Mouse (Mus musculus): ENCODE measurements around the gene Capza1. TPM values are rescaled to one million over a fixed set of nuclear protein-coding genes. Genes with fewer than 3 reads are reported as not detected.

Capza1 gene
- total and polyA plus RNA-seq, 3 experiments = 60.2 to 141 (median 135) TPM

- H3K36me3 ChIP-seq (ENCODE audit: control insufficient read depth in 1 of 2, insufficient read depth in 2 of 2, low read length in 2 of 2) = peaks cover 0 to 2% of the 10 kb centered on the region in 2 experiments; a peak in 1 of 4 replicates
- DNase-seq (ENCODE audit: low read depth, low spot score) = no peak
- H3K4me3 ChIP-seq (ENCODE audit: control insufficient read depth in 1 of 2, insufficient read depth in 1 of 2, low read depth in 2 of 2, low read length in 2 of 2) = no peak overlapping the region
- H3K9ac ChIP-seq (ENCODE audit: control insufficient read depth, low read depth, low read length, poor library complexity, severe bottlenecking) = no peak overlapping the region
- H3K27me3 ChIP-seq (ENCODE audit: control insufficient read depth in 1 of 2, insufficient read depth in 2 of 2, low read length in 2 of 2) = no peaks in the 10 kb centered on the region
- no peak for TF ChIP-seq RCOR1 (IDR thresholded peaks at IDR 0.05; ENCODE audit: low read depth, low read length)
- no peak for TF ChIP-seq USF2 (IDR thresholded peaks at IDR 0.05; ENCODE audit: borderline replicate concordance in 1 of 2, insufficient read depth in 1 of 2, low read depth in 1 of 2, low read length in 2 of 2)
- no peak for TF ChIP-seq MAZ (IDR thresholded peaks at IDR 0.05; ENCODE audit: low read depth, low read length)
- TF ChIP-seq MYC (IDR thresholded peaks at IDR 0.05; ENCODE audit: low read depth, low read length) = no peak
- TF ChIP-seq HCFC1 (IDR thresholded peaks at IDR 0.05; ENCODE audit: low read depth, low read length) = no peak
- no peak for TF ChIP-seq UBTF (IDR thresholded peaks at IDR 0.05; ENCODE audit: borderline replicate concordance, insufficient read depth, low read depth, low read length)
- no peak for TF ChIP-seq POLR2AphosphoS5 (IDR thresholded peaks at IDR 0.05; ENCODE audit: borderline replicate concordance, low read depth, low read length)
- TF ChIP-seq JUND (IDR thresholded peaks at IDR 0.05; ENCODE audit: low read depth, low read length) = no peak
- no peak for TF ChIP-seq CTCF (IDR thresholded peaks at IDR 0.05 in 2 of 3, conservative IDR thresholded peaks at IDR 0.05 in 1 of 3; ENCODE audit: control insufficient read depth in 1 of 3, insufficient read depth in 1 of 3, low read depth in 2 of 3, low read length in 3 of 3, poor library complexity in 1 of 3, severe bottlenecking in 1 of 3)
- no peak for TF ChIP-seq E2F4 (IDR thresholded peaks at IDR 0.05; ENCODE audit: borderline replicate concordance, low read depth, low read length)
- TF ChIP-seq TBP (IDR thresholded peaks at IDR 0.05; ENCODE audit: low read depth, low read length) = no peak
- TF ChIP-seq RAD21 (IDR thresholded peaks at IDR 0.05; ENCODE audit: low read depth, low read length) = no peak
- TF ChIP-seq GABPA (IDR thresholded peaks at IDR 0.05; ENCODE audit: low read depth, low read length) = no peak
- H3K27ac ChIP-seq (ENCODE audit: control insufficient read depth, low read depth, low read length) = no peak overlapping the region
- no peaks in the 10 kb centered on the region for H3K79me2 ChIP-seq (ENCODE audit: control insufficient read depth, insufficient read depth, low read length, poor library complexity)
- no peaks in the 10 kb centered on the region for H3K9me3 ChIP-seq (replicated peaks; ENCODE audit: insufficient read depth, low read length)
- H3K4me1 ChIP-seq (ENCODE audit: control insufficient read depth in 1 of 2, insufficient read depth in 2 of 2, low read length in 2 of 2) = no peaks in the 10 kb centered on the region
Measured at GRCm38 (mm10) chr3:104800681-104801080, 63.6 kb downstream of the Capza1 start.

- Histone ChIP-seq H3K4me3 (ENCODE audit: control insufficient read depth in 1 of 2, insufficient read depth in 1 of 2, low read depth in 2 of 2, low read length in 2 of 2) (no peak overlapping the region), H3K27me3 (ENCODE audit: control insufficient read depth in 1 of 2, insufficient read depth in 2 of 2, low read length in 2 of 2) (no peaks in the 10 kb centered on the region), H3K36me3 (ENCODE audit: control insufficient read depth in 1 of 2, insufficient read depth in 2 of 2, low read length in 2 of 2) (peaks cover 0 to 13% of the 10 kb centered on the region in 2 experiments; a peak in 3 of 4 replicates), H3K79me2 (ENCODE audit: control insufficient read depth, insufficient read depth, low read length, poor library complexity) (no peaks in the 10 kb centered on the region), H3K9ac (ENCODE audit: control insufficient read depth, low read depth, low read length, poor library complexity, severe bottlenecking) (no peak overlapping the region), H3K27ac (ENCODE audit: control insufficient read depth, low read depth, low read length) (no peak overlapping the region), H3K9me3 (replicated peaks; ENCODE audit: insufficient read depth, low read length) (no peaks in the 10 kb centered on the region), H3K4me1 (ENCODE audit: control insufficient read depth in 1 of 2, insufficient read depth in 2 of 2, low read length in 2 of 2) (peaks cover 4 to 11% of the 10 kb centered on the region in 2 experiments)
- TF ChIP-seq MAZ (IDR thresholded peaks at IDR 0.05; ENCODE audit: low read depth, low read length) (no peak), USF1 (IDR thresholded peaks at IDR 0.05; ENCODE audit: low read depth, low read length) (no peak), SMC3 (IDR thresholded peaks at IDR 0.05; ENCODE audit: low read depth, low read length) (no peak), NRF1 (IDR thresholded peaks at IDR 0.05; ENCODE audit: insufficient read depth, low read depth, low read length, poor library complexity, severe bottlenecking) (no peak)
- DNase-seq (ENCODE audit: low read depth, low spot score) = no peak
Measured at GRCm38 (mm10) chr3:104796430-104797082, 67.7 kb downstream of the Capza1 start.

Measured in MEL (cell line).